Mouse (Mus musculus) heart, embryonic 10.5 days (tissue): ENCODE results near the gene Skap1. TPM values are rescaled to one million over a fixed set of nuclear protein-coding genes. Genes with fewer than 3 reads are reported as not detected.

Experiments used
- DNase-seq: peaks from one replicate; pipeline ENCODE4 v3.0.0-alpha.2; 2017; ENCODE audit warnings: low spot score
- H3K27ac ChIP-seq: fragments of 300-500 bp; sonication (generic); 2 replicates; pipeline ENCODE4 v1.5.1; 2016; ENCODE audit warnings: mild to moderate bottlenecking
- H3K27me3 ChIP-seq: fragments of 300-500 bp; sonication (generic); 2 replicates; pipeline ENCODE4 v1.6.1; 2016; ENCODE audit warnings: mild to moderate bottlenecking; ENCODE audit not compliant: poor library complexity, insufficient read depth, severe bottlenecking
- H3K36me3 ChIP-seq: fragments of 300-500 bp; sonication (generic); 2 replicates; pipeline ENCODE4 v1.6.1; 2016; ENCODE audit warnings: mild to moderate bottlenecking, moderate library complexity
- H3K4me1 ChIP-seq: fragments of 300-500 bp; sonication (generic); 2 replicates; pipeline ENCODE4 v1.6.1; 2016; ENCODE audit warnings: mild to moderate bottlenecking
- H3K4me3 ChIP-seq: fragments of 300-500 bp; sonication (generic); 2 replicates; pipeline ENCODE4 v1.5.1; 2016; ENCODE audit warnings: mild to moderate bottlenecking, moderate library complexity
- H3K9me3 ChIP-seq: fragments of 300-500 bp; sonication (generic); 2 replicates; pipeline ENCODE4 v1.6.1; 2016; ENCODE audit warnings: mild to moderate bottlenecking, moderate library complexity
- WGBS: fragments of 180-500 bp; shearing (Covaris S2); methylation state at CpG from one replicate; pipeline ENCODE4 v1.1.7; 2016; 5-methylcytosine and 5-hydroxymethylcytosine counted together
- polyA plus RNA-seq: library from polyadenylated mRNA; unstranded; fragments of >200 nt; fragmentation: Nextera tagmentation; extraction: Ambion mirVana; gene quantifications from 2 replicates; pipeline ENCODE4 v1.2.1, GENCODE M21; 2016

The Skap1 gene
- polyA plus RNA-seq, 1 experiment from 2014 or later: 0.69 TPM

DNA sequence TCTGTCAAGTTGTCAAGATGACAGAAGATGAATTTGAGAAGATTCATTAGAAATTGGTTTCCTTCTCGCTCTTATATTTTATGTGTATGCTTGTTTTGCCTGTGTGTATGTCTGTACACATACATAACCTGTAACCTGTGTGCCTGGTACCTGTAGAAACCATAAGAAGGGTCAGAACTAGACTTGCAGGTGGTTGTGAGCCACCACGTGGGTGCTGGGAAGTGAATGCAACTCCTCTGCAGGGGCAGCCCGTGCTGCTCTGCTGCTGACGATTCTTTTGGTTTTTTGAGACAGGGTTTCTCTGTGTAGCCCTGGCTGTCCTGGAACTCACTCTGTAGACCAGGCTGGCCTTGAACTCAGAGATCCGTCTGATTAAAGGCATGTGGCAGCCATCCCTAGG, 21.9 kb upstream of the Skap1 start:
- Histone ChIP-seq H3K4me1 (no peaks in the 10 kb centered on the region), H3K27me3 (peaks cover 36% of the 10 kb centered on the region), H3K4me3 (no peak overlapping the region), H3K27ac (no peak overlapping the region), H3K9me3 (no peaks in the 10 kb centered on the region), H3K36me3 (no peaks in the 10 kb centered on the region)
- 80% methylated on average over 5 of the region's 5 CpGs for WGBS
- DNase-seq: no peak

DNA sequence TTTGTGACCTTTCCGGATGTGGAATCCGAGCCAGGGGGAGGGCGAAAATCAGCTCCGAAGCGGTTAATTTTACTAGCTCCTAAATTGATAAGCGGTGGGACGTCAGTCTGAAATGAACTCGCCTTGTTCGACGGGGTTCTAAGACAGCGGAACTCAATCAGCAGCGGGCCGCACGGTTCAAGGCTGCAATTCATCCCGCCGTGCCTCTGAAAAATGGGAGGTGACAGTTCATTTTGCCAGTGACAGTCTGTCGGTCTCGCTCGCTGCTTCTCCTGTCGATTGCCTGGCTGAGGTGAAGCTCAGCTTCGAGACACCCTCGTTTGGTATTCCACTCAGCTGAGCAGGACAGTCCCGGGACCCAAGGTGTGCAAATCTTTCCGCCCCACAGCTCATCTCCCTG, 16.5 kb upstream of the Skap1 start:
- H3K9me3 ChIP-seq: no peaks in the 10 kb centered on the region
- WGBS: 75% methylated on average over 24 of the region's 24 CpGs
- H3K27ac ChIP-seq: no peak overlapping the region
- no peak for DNase-seq
- H3K36me3 ChIP-seq: no peaks in the 10 kb centered on the region
- no peak overlapping the region for H3K4me3 ChIP-seq
- H3K27me3 ChIP-seq: peaks cover 21% of the 10 kb centered on the region
- H3K4me1 ChIP-seq: no peaks in the 10 kb centered on the region

DNA sequence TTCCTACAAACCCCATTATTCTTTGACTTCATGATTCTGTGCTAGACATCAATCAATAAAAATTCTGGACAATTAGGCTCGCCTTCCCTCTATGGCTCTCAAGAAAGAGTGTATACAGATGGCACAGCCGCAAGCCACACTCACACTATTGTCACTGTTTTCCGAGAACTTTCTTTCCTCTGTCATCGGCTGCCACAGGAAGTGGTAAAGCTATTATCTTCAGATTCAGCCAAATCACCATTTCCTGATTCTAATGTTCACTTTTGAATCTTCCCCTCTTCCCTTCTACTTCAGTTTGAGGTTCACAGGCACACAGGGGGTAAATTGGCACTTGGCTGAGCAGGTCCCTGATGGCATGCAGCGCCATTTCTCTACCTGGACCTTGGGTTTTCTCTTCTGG, 9.3 kb upstream of the Skap1 start:
- peaks cover 25% of the 10 kb centered on the region for H3K27me3 ChIP-seq
- no peaks in the 10 kb centered on the region for H3K9me3 ChIP-seq
- H3K4me1 ChIP-seq: peaks cover 13% of the 10 kb centered on the region
- WGBS: 68% methylated on average over 5 of the region's 5 CpGs
- no peak overlapping the region for H3K4me3 ChIP-seq
- DNase-seq: no peak
- H3K27ac ChIP-seq: no peak overlapping the region
- no peaks in the 10 kb centered on the region for H3K36me3 ChIP-seq

DNA sequence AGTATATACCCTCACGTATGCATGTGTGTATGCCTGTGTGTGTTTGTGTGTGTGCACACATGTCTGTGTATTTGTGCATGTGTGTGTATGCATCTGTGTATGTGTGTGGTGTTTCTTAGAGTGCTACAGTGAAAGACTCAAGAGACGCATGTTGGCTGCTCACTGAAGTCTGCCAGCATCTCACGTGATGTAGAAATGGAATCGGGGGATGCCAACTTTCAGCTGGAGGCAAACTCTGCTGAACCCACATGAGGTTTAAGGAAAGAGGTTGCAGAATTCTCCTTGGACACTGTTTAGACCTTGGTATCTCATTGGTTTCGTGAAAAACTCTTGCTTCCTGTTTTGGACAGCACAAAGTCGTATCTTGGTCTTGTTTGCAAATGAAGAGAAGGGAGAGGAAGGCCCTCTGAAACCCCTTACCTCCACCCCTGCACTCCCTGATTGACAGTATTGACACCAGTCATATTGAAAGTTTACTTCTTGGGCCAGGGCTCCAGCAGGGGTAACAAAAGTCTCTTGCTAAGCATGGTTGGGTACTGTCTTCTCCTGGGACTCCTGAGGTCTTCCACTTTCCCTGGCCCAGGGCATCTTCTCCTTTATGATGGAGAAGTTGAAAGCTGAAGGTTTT, 8.6 kb upstream of the Skap1 start:
- peaks cover 24% of the 10 kb centered on the region for H3K27me3 ChIP-seq
- DNase-seq: no peak
- H3K27ac ChIP-seq: no peak overlapping the region

DNA sequence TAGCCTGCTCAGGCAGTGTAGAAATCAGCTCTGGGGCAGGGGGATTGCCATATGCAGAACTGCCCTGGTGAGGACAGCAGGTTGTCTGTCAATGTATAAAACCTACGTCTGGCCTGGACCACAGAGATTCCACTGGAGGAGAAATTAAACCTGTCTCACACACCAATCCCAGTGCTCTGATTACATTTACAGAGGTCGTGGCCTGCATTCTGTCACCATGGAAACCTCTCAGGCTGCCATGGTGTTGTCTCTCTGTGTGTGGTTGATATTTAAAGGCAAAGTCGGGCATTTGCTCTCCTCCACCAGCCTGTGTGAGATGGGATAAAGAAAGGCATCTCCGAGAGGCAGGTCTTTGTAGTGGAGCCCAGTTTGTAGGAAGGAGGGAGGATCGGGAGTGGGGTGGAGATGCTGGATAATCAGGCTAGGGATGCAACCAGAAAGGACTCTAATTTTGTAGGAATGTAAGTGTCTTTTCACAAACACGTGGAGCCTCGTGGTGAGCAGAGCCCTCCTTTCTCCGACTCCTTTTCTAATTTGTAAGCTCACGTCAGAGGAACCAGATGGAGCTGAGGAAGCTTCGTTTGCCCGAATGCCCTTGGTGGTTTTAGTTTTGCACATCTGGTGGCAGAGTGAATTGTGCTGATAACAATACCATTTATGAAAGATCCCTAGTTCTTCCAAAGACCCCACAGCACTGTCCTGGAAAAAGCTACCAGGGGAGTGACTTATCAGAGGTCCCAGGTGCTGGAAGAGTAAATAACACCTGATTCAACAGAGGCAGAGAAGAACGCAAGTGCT, 7.7 kb upstream of the Skap1 start:
- DNase-seq: no peak
- 49% methylated on average over 12 of the region's 12 CpGs for WGBS
- no peak overlapping the region for H3K4me3 ChIP-seq
- no peaks in the 10 kb centered on the region for H3K9me3 ChIP-seq
- no peak overlapping the region for H3K27ac ChIP-seq
- H3K36me3 ChIP-seq: no peaks in the 10 kb centered on the region
- H3K27me3 ChIP-seq: peaks cover 27% of the 10 kb centered on the region
- H3K4me1 ChIP-seq: peaks cover 20% of the 10 kb centered on the region

More for the DNA sequence above, 8.6 kb upstream of the Skap1 start:
- Histone ChIP-seq H3K4me3 (no peak overlapping the region), H3K9me3 (no peaks in the 10 kb centered on the region), H3K4me1 (peaks cover 15% of the 10 kb centered on the region), H3K36me3 (no peaks in the 10 kb centered on the region)
- WGBS: 88% methylated on average over 6 of the region's 6 CpGs

DNA sequence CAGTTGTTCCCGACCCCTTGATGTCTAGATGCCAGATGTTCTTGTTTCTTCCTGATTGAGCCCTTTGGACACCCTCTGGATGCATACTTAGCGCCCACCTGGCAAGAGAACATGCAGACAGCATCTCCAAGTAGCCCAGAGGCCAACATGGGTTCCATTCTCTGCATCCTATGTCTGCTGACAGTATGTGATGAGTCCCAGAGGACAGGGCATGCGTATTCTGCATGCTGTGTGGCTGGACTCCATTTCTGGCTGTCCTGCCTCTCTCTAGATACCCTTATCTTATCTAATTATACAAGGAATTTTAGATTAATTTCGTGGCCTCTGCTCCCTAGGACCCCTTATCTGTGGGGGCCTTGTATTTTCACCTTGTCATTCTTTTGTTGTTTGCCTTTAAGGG, 2.6 kb upstream of the Skap1 start:
- no peak for DNase-seq
- H3K27ac ChIP-seq: no peak overlapping the region
- peaks cover 55% of the 10 kb centered on the region for H3K27me3 ChIP-seq
- H3K9me3 ChIP-seq: no peaks in the 10 kb centered on the region
- H3K4me3 ChIP-seq: 0 out of 2 replicates have a peak overlapping the region, but pooled peaks have one; percentile 8
- peaks cover 39% of the 10 kb centered on the region for H3K4me1 ChIP-seq
- H3K36me3 ChIP-seq: no peaks in the 10 kb centered on the region
- 32% methylated on average over 4 of the region's 4 CpGs for WGBS

DNA sequence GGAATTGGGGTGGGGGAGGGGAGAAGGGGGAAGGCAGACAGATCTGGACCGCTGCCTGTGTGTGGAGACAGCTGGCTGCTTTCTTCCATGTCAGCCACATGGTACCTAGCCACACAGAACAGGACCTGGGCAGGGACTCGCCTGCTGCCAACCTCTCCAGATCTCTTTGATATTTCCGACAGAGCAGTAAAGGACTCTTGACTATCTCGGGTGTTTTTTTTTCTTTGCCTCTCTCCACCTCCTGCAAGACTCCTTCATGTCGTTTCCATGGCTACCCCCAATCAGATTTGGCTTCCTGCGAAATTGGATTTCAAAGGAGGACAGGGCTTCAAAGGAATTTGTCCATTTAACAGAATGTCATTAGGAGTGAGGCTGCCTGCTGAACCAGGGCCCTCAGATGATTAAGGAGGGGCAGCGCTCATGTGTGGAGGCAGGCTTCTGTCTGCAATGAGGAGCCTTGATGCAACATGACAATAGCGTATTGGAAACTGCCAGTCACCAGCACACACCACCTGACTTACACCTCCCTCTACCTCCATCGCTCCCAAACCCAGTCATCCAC, 2.1 kb upstream of the Skap1 start:
- Histone ChIP-seq H3K9me3 (no peaks in the 10 kb centered on the region), H3K27ac (no peak overlapping the region), H3K4me3 (no peak overlapping the region), H3K36me3 (no peaks in the 10 kb centered on the region), H3K27me3 (peaks cover 50% of the 10 kb centered on the region), H3K4me1 (peaks cover 36% of the 10 kb centered on the region)
- 13% methylated on average over 9 of the region's 9 CpGs for WGBS
- DNase-seq: no peak

DNA sequence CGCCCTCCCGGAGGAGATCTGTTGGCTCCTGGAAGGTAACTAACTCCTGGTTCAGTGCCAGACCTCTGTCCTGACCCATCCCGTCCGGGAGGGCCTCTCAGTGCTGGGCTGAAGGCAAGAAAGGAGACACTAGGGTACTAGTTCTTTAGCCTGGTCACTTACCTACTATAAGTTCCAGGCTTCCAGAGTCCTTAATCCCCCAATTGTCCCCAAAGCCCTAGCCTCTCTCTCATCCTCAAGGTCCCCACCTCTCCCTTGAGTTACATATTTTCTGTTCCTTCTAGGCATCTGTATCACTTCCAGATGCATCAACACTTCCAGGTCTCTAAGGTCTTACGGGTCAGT, 295 bp downstream of the Skap1 start:
- peak overlapping the region; percentile 62 for H3K4me3 ChIP-seq
- H3K36me3 ChIP-seq: no peaks in the 10 kb centered on the region
- no peaks in the 10 kb centered on the region for H3K9me3 ChIP-seq
- H3K27ac ChIP-seq: peak overlapping the region; percentile 56; the same call in 1 of the 2 replicates
- H3K27me3 ChIP-seq: peaks cover 49% of the 10 kb centered on the region
- DNase-seq: no peak
- H3K4me1 ChIP-seq: peaks cover 39% of the 10 kb centered on the region
- WGBS: 21% methylated on average over 5 of the region's 5 CpGs

DNA sequence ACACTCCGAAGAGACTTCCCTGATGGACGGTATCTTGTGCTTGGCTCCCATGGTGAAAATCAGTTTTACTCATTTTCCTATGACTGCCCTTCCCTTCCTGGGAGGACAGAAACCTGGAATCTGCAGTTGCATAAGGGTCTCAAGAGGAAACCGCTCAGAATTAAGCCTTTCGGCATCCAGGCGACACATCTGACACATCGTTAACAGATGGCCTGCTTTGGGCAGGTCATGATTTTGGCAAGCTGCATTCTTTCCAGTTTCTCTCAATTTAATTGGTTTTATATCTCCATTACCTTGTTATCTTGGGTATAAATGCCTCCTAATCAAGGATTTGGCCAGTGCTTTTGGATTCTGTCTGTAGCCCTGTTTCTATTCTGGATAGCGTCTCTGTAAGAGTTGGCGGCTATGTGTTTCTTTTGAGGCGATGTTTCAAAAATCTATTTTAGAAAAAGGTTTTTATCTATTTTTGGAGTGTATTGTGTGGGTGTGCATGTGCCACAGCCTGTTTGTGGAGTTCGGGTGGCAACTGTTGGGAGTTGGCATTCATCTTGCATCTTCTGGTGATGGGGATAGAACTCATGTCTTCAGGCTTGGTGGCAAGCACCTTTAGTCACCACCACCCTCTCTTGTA, 1.1 kb downstream of the Skap1 start:
- WGBS: 77% methylated on average over 10 of the region's 10 CpGs

DNA sequence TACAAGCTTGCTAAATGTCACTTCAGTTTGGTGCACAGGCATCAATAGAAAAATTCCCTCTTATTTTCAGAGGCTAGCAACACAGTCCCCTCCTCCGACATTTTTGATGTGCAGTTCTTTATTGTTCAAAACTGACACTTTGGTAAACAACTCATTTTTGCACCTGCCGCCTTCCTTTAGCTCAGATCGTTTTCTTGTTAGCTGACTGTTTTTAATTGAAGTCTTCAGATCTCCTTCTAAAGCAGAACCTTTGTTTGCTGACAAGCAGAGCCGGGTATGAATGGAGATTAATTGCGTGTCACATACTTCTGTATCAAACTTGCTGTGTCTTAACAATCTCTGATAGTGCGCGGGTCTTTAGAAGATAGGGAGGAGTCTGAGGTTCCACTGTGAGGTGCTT, 2.0 kb downstream of the Skap1 start:
- no peak for DNase-seq
- Histone ChIP-seq H3K4me1 (peaks cover 31% of the 10 kb centered on the region), H3K27me3 (peaks cover 47% of the 10 kb centered on the region), H3K27ac (no peak overlapping the region), H3K9me3 (no peaks in the 10 kb centered on the region), H3K4me3 (no peak overlapping the region), H3K36me3 (no peaks in the 10 kb centered on the region)
- WGBS: 59% methylated on average over 7 of the region's 7 CpGs

More for the DNA sequence above, 1.1 kb downstream of the Skap1 start:
- Histone ChIP-seq H3K4me3 (no peak overlapping the region), H3K9me3 (no peaks in the 10 kb centered on the region), H3K27ac (no peak overlapping the region), H3K4me1 (peaks cover 32% of the 10 kb centered on the region), H3K27me3 (peaks cover 49% of the 10 kb centered on the region), H3K36me3 (no peaks in the 10 kb centered on the region)
- DNase-seq: no peak

DNA sequence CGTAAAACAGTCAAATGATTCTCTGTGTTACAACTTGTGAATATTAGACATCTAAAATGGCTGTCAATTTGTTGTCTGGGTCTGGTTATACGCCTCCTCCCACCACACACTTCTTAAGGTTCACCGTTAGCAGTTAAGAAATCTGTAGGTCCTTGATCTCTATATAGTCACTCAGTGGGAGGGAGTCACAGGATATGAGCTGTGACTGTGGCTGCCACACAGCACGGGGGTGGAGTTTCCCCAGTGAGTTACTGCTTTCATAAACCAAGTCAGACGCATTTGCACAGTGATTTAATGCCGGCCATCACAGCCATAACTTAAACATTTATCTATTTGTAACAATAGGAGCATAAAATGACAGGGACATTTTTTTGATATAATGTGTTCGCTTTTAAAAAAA, 2.6 kb downstream of the Skap1 start:
- H3K4me3 ChIP-seq: no peak overlapping the region
- no peaks in the 10 kb centered on the region for H3K9me3 ChIP-seq
- 57% methylated on average over 7 of the region's 7 CpGs for WGBS
- H3K36me3 ChIP-seq: no peaks in the 10 kb centered on the region
- DNase-seq: no peak
- no peak overlapping the region for H3K27ac ChIP-seq
- H3K27me3 ChIP-seq: peaks cover 41% of the 10 kb centered on the region
- H3K4me1 ChIP-seq: peaks cover 25% of the 10 kb centered on the region

DNA sequence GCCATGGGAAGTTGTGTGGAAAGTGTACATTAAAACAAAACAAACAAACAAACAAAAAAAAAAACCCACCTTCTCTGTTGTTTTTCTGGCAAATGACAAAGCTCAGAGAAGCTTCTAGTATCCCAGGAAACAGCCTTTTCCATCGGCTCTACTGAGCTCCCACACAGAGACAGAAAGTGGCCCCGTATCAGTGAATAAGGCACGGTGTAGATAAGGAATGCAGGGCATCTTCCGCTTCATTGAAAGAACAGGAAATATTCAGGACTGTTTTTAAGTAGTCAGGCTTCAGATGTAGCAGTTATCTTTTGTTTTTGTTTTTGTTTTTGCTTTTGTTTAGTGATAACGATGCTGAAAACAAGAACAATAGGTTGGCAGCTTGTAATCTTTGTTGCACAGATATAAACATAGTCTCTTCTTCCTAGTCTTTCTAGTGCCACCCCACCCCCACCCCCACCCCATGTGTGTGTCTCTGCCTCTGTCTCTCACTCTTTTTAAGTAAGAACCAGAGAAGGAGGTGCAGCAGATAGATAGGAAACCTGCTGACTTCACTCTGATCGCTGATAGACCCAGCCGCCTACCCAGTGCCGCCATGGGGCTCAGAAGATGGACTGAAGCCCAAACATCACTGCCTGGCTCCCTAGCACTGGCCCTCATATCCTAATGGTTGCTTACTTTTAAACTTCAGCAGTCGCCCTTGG, 3.8 kb downstream of the Skap1 start:
- Histone ChIP-seq H3K27me3 (peaks cover 29% of the 10 kb centered on the region), H3K27ac (no peak overlapping the region), H3K36me3 (no peaks in the 10 kb centered on the region), H3K9me3 (no peaks in the 10 kb centered on the region), H3K4me1 (peaks cover 16% of the 10 kb centered on the region), H3K4me3 (no peak overlapping the region)
- WGBS: 18% methylated on average over 9 of the region's 9 CpGs
- DNase-seq: no peak
